12 mouse cellular contexts compared by ENCODE assay signal in the genomic region with DNA sequence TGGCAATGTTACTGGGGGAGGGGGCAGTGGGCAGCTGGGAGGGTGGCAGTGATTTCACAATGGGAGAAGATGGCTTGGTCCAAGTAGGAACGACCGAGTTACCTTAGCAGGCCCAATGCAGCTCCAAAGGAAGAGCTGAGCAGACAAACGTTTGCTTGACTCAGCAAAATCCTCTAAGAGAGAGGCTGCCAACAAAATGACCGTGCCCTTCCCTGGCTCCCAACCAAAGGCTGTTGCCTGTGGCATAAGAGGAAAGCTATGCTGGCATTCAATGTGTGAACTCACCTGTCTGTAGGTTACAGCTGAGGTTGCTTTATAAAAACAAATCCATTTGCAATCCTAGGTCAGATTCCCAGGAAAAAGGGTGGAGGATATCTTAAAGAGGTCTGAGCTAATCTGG. TPM values are rescaled to one million over a fixed set of nuclear protein-coding genes. Genes with fewer than 3 reads are reported as not detected.
DNase-seq lines count a peak whose midpoint lies in the region; ATAC-seq lines count a peak whose summit lies in the region.
"Had no signal": no experiment of that assay in that cellular context is flagged by ENCODE, and none has a peak within 500 bp of the region (broad histone marks: within the 10 kb centered on the region; RNA-seq: fewer than 3 reads in every experiment).

No protein-coding gene starts in this region.

- H3K36me3 ChIP-seq in heart, embryonic 10.5 days: no peaks in the 10 kb centered on the region
- no peaks in the 10 kb centered on the region for H3K36me3 ChIP-seq in kidney, embryonic 14.5 days (ENCODE audit: control insufficient read depth, insufficient read depth, low read length)

- 68% methylated on average over 4 of the region's 4 CpGs for WGBS in heart, embryonic 10.5 days
- 80% methylated on average over 4 of the region's 4 CpGs for WGBS in kidney, embryonic 14.5 days

- peaks cover 18% of the 10 kb centered on the region; the same call in 1 of the 2 replicates for H3K4me1 ChIP-seq in heart, embryonic 10.5 days
- H3K4me1 ChIP-seq in kidney, embryonic 14.5 days (ENCODE audit: control insufficient read depth, insufficient read depth, low read length): peaks cover 7% of the 10 kb centered on the region; the same call in 1 of the 2 replicates

- H3K27ac ChIP-seq in heart, embryonic 10.5 days: no peak overlapping the region
- no peak overlapping the region for H3K27ac ChIP-seq in kidney, embryonic 14.5 days (ENCODE audit: low read depth, low read length)
- H3K27ac ChIP-seq: liver, embryonic 14.5 days; macrophage had no signal

- ATAC-seq in kidney, embryonic 14.5 days (ENCODE audit: low FRiP score, low TSS enrichment): no peak

- no peak overlapping the region for H3K4me3 ChIP-seq in heart, embryonic 10.5 days
- no peak overlapping the region for H3K4me3 ChIP-seq in kidney, embryonic 14.5 days (ENCODE audit: low read length)

- peaks cover 67% of the 10 kb centered on the region for H3K27me3 ChIP-seq in heart, embryonic 10.5 days (ENCODE audit: insufficient read depth, poor library complexity, severe bottlenecking)
- peaks cover 23% of the 10 kb centered on the region for H3K27me3 ChIP-seq in kidney, embryonic 14.5 days (ENCODE audit: control insufficient read depth, insufficient read depth, low read length)

- no peak overlapping the region for H3K4me2 ChIP-seq in kidney, embryonic 14.5 days (replicated peaks; ENCODE audit: low read depth, low read length)

- no peaks in the 10 kb centered on the region for H3K9me3 ChIP-seq in heart, embryonic 10.5 days
- no peaks in the 10 kb centered on the region for H3K9me3 ChIP-seq in kidney, embryonic 14.5 days (ENCODE audit: control insufficient read depth, low read length)

- H3K9ac ChIP-seq in kidney, embryonic 14.5 days (ENCODE audit: low read depth, low read length): no peak overlapping the region
- H3K9ac ChIP-seq: liver, embryonic 14.5 days had no signal

- peak; percentile 16 for DNase-seq in adrenal gland, postnatal 14 days
- no peak for DNase-seq in adrenal gland, postnatal 4 days (ENCODE audit: low spot score in 2 of 2)
- DNase-seq in heart, adult 18-20 months: peak; percentile 15 to 43
- DNase-seq in heart, embryonic 10.5 days (ENCODE audit: low spot score): no peak
- peak; percentile 48 to 58 for DNase-seq in kidney, adult 8-10 months
- peak; percentile 69 for DNase-seq in brain, adult 2 months (ENCODE audit: low read depth, low spot score)
- DNase-seq in T-cell, adult 2 months (ENCODE audit: low spot score): no peak
- DNase-seq: gastrocnemius, postnatal 36 days; thymus, postnatal 14 days had no signal

RNA-seq across cellular contexts. Expression of gene Kcna6, which starts 3.5 kb away (rescaled TPM):
- 2.3 and 3.9 TPM in 2 replicates for total RNA-seq in adrenal gland, postnatal 14 days (2021)
- total RNA-seq in adrenal gland, postnatal 4 days (2021): 1 to 10 TPM; 7.3 to 7.6 TPM
- total RNA-seq in heart, adult 18-20 months (2021): 1 to 10 TPM in 1 of 2 experiments, under 1 TPM in 1; 0.69 to 1.1 TPM
- 1.7 and 2.9 TPM in 2 replicates for polyA plus RNA-seq in heart, embryonic 10.5 days (2016; fragmentation: Nextera tagmentation; extraction: Ambion mirVana)
- polyA plus RNA-seq in kidney, embryonic 14.5 days (2014; fragmentation: Nextera tagmentation; extraction: Ambion mirVana): 1.3 and 2.5 TPM in 2 replicates
- polyA plus RNA-seq: macrophage had no signal

Comparison
In these comparisons a context has a peak if more than half of its experiments do, and no peak if none do; other contexts are left out.
1. DNase-seq: peak in adrenal gland, postnatal 14 days (single experiment), heart, adult 18-20 months (2 of 2), kidney, adult 8-10 months (2 of 2) and brain, adult 2 months (single experiment); none in adrenal gland, postnatal 4 days (0 of 2), heart, embryonic 10.5 days (single experiment) and T-cell, adult 2 months (single experiment).